8 mouse cellular contexts compared by ENCODE assay signal in the genomic region with DNA sequence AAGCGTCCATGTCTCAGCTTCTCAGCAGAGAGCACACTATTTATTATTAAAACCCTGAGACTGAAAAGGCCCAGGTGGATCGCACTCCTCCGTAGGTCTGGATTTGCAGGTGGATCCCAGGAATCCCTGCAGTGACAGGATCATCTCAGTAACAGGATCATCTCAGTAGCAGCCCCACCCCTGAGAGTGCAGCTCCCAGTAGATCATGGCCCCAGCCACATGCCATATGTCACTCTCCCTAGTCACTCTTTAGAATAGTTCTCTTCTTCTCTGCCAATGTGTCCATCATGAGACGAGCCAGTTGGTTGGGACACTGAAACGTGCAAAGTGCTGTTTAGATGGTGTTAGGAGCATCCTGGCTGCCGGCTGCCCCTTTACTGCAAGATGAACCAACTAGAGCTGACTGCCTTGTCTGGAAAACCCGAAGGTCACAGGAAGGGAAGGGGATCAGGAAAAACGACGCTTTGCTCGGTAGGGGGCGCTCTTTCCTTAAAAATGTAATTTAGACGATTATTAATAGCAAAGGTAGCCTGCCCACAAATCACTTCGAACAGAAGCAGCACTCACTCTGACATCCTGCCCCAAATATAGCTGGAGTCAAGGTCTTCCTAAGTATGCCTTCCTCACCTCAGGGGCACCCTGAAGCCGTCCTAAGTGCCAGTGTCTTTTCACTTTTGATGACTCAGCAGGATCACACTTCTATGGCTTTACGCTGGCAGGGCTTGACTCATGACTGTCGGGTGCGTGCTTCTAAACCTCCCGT. TPM values are rescaled to one million over a fixed set of nuclear protein-coding genes. Genes with fewer than 3 reads are reported as not detected.
DNase-seq lines count a peak whose midpoint lies in the region; ATAC-seq and TF ChIP-seq lines count a peak whose summit lies in the region.

No protein-coding gene starts in this region.

- H3K9ac ChIP-seq in hindbrain, postnatal 0 days (replicated peaks; ENCODE audit: low read length): no peak overlapping the region

- H3K4me2 ChIP-seq in hindbrain, postnatal 0 days (ENCODE audit: low read depth, low read length): peak overlapping the region; percentile 17; the same call in 1 of the 2 replicates

- TF ChIP-seq CTCF in hindbrain, postnatal 0 days (IDR thresholded peaks at IDR 0.05; ENCODE audit: low read depth): peak; percentile 80

- ATAC-seq in hindbrain, postnatal 0 days: peak; percentile 66

- H3K4me3 ChIP-seq in hindbrain, postnatal 0 days (ENCODE audit: low read length): no peak overlapping the region

- WGBS in hindbrain, postnatal 0 days: 20% methylated on average over 18 of the region's 18 CpGs

- no peaks in the 10 kb centered on the region for H3K27me3 ChIP-seq in hindbrain, postnatal 0 days (ENCODE audit: insufficient read depth, low read length)

- no peaks in the 10 kb centered on the region for H3K9me3 ChIP-seq in hindbrain, postnatal 0 days (ENCODE audit: low read length)

- peak; percentile 83 for DNase-seq in ZHBTc4 (ENCODE audit: low read depth, low spot score)
- peak; percentile 66 to 81 for DNase-seq in cerebellum, postnatal 4 days (ENCODE audit: low spot score in 2 of 2)
- DNase-seq in gastrocnemius, postnatal 10 days: peak; percentile 87
- peak; percentile 94 for DNase-seq in hindbrain, postnatal 0 days (ENCODE audit: low spot score)
- peak; percentile 40 for DNase-seq in left cerebral cortex, adult 11 months (ENCODE audit: low spot score)
- DNase-seq in lung, postnatal 36 days: peak; percentile 92
- peak; percentile 96 for DNase-seq in retina, embryonic 14.5 days (ENCODE audit: low spot score)
- DNase-seq in thymus, postnatal 4 days: peak; percentile 80

- no peaks in the 10 kb centered on the region for H3K36me3 ChIP-seq in hindbrain, postnatal 0 days (ENCODE audit: insufficient read depth, low read length)

- H3K4me1 ChIP-seq in hindbrain, postnatal 0 days (ENCODE audit: insufficient read depth, low read length): peaks cover 43% of the 10 kb centered on the region

- H3K27ac ChIP-seq in hindbrain, postnatal 0 days: peak overlapping the region; percentile 56; the same call in 1 of the 2 replicates

RNA-seq across cellular contexts. Expression of gene Map3k1, which starts 20.8 kb away (rescaled TPM):
- 10 to 100 TPM; 19.0 to 24.4 TPM for total RNA-seq in gastrocnemius, postnatal 10 days (2021)
- 36.3 and 45.3 TPM in 2 replicates for total RNA-seq in hindbrain, postnatal 0 days (2014; rRNA removed)
- 15.3 and 19.2 TPM in 2 replicates for polyA plus RNA-seq in hindbrain, postnatal 0 days (2015; fragmentation: Nextera tagmentation; extraction: Ambion mirVana)

Comparison
In these comparisons a context has a peak if more than half of its experiments do, and no peak if none do; other contexts are left out.
1. DNase-seq: peak in every context shown above with its lines; median percentile 96 in retina, embryonic 14.5 days; 94 in hindbrain, postnatal 0 days; 92 in lung, postnatal 36 days; 87 in gastrocnemius, postnatal 10 days; 83 in ZHBTc4; 80 in thymus, postnatal 4 days; 74 in cerebellum, postnatal 4 days; 40 in left cerebral cortex, adult 11 months.